Mouse (Mus musculus): ENCODE data around the gene Zfp207. TPM values are rescaled to one million over a fixed set of nuclear protein-coding genes. Genes with fewer than 3 reads are reported as not detected.
"Not testable (repeated sequence)": the region's sequence is repeated elsewhere in the genome, so short reads cannot be mapped to it uniquely, and the experiment has no call there.

The Zfp207 gene
- polyA plus RNA-seq, 1 experiment from 2014 or later: 110 TPM

DNA sequence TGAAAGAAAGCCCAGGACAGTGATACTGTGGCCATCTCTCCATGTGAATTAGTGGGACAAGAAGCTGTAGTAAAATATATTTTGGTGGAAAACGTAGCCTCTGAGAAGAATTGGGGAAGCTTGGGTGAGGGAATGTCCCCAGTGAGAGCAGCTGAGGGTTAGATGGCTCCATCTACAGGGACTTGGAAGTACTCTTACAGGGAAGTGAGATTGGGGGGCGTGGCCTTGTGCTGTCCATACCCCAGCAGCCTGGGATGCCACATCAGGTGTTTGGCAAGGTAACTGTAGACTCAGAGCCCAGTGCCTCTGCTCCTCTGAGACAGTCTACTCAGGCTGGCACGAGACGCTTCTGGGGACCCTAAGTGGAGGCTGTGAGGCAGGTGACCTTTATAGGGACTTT is 28.2 kb upstream of the Zfp207 start:
- Histone ChIP-seq H3K9me3 (ENCODE audit: control insufficient read depth, low read length) (no peaks in the 10 kb centered on the region), H3K36me3 (ENCODE audit: control insufficient read depth, insufficient read depth, low read length) (no peaks in the 10 kb centered on the region), H3K9ac (ENCODE audit: low read length) (no peak overlapping the region), H3K4me3 (ENCODE audit: low read depth, low read length) (no peak overlapping the region), H3K4me2 (replicated peaks; ENCODE audit: low read depth) (no peak overlapping the region), H3K27ac (replicated peaks) (no peak overlapping the region), H3K4me1 (replicated peaks; ENCODE audit: control insufficient read depth, insufficient read depth) (no peaks in the 10 kb centered on the region), H3K27me3 (ENCODE audit: control insufficient read depth, insufficient read depth, low read length) (no peaks in the 10 kb centered on the region)
- ATAC-seq (ENCODE audit: low FRiP score, low TSS enrichment) (0 out of 2 replicates have a peak, but pooled peaks have one; percentile 46), DNase-seq (ENCODE audit: low spot score) (peak; percentile 37)
- WGBS: 34% methylated on average over 4 of the region's 4 CpGs
- peak; percentile 59 for TF ChIP-seq CTCF (IDR thresholded peaks at IDR 0.05; ENCODE audit: low read depth)
- no peak for TF ChIP-seq EP300 (optimal IDR thresholded peaks at IDR 0.05)

DNA sequence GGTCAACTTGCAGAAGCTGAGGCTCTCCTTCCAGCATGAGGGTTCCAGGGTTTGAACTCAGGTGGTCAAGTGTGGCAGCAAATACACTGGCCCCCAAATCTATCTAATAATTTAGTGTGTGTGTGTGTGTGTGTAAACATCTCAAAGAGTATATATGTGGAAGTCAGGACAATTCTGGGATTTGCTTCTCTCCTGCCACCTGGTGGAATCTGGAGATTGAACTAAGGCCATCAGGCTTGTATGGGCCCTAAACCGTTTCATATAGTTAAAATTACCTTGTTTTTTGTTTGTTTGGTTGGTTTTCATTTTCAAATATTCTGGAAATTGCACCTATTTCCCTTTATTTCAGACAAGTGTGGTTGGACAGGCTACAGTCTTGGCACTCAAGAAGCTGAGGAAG is 14.1 kb upstream of the Zfp207 start:
- ATAC-seq (ENCODE audit: low FRiP score, low TSS enrichment) (no peak), DNase-seq (ENCODE audit: low spot score) (no peak)
- Histone ChIP-seq H3K36me3 (ENCODE audit: control insufficient read depth, insufficient read depth, low read length) (peaks cover 4% of the 10 kb centered on the region), H3K4me1 (replicated peaks; ENCODE audit: control insufficient read depth, insufficient read depth) (no peaks in the 10 kb centered on the region), H3K9ac (ENCODE audit: low read length) (no peak overlapping the region), H3K4me3 (ENCODE audit: low read depth, low read length) (no peak overlapping the region), H3K27ac (replicated peaks) (no peak overlapping the region), H3K9me3 (ENCODE audit: control insufficient read depth, low read length) (no peaks in the 10 kb centered on the region), H3K4me2 (replicated peaks; ENCODE audit: low read depth) (no peak overlapping the region), H3K27me3 (ENCODE audit: control insufficient read depth, insufficient read depth, low read length) (no peaks in the 10 kb centered on the region)
- TF ChIP-seq CTCF (IDR thresholded peaks at IDR 0.05; ENCODE audit: low read depth) (peak; percentile 39), EP300 (optimal IDR thresholded peaks at IDR 0.05) (no peak)
- WGBS: 87% methylated on average over 1 of the region's 1 CpGs

DNA sequence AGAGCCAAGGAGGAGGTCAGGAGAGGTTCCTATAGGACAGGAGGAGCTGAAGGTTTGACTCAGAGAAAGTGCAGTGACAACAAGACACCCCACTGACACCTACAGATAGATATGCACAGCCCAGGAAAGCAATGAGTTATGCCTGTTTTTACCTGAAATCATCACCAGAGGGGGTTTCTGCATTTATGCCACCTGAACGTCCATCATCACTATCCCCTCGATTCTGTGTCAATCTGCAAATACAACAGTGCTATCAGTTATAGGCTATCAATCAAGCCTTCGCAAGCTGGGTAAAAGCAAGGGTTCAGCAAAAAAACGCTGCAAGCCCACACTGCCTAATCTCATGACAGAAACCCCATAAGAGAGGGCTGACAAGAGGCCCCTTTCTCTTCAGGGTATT is 6.4 kb upstream of the Zfp207 start:
- 45% methylated on average over 4 of the region's 4 CpGs for WGBS
- H3K4me2 ChIP-seq (replicated peaks; ENCODE audit: low read depth): 0 out of 2 replicates have a peak overlapping the region, but pooled peaks have one; percentile 91
- H3K4me3 ChIP-seq (ENCODE audit: low read depth, low read length): no peak overlapping the region
- TF ChIP-seq EP300 (optimal IDR thresholded peaks at IDR 0.05): no peak
- 0 out of 2 replicates have a peak, but pooled peaks have one; percentile 24 for TF ChIP-seq CTCF (IDR thresholded peaks at IDR 0.05; ENCODE audit: low read depth)
- ATAC-seq (ENCODE audit: low FRiP score, low TSS enrichment): no peak
- DNase-seq (ENCODE audit: low spot score): no peak
- H3K9me3 ChIP-seq (ENCODE audit: control insufficient read depth, low read length): no peaks in the 10 kb centered on the region
- peaks cover 3% of the 10 kb centered on the region; the same call in 1 of the 2 replicates for H3K36me3 ChIP-seq (ENCODE audit: control insufficient read depth, insufficient read depth, low read length)
- H3K27ac ChIP-seq (replicated peaks): no peak overlapping the region
- no peaks in the 10 kb centered on the region for H3K27me3 ChIP-seq (ENCODE audit: control insufficient read depth, insufficient read depth, low read length)
- no peaks in the 10 kb centered on the region for H3K4me1 ChIP-seq (replicated peaks; ENCODE audit: control insufficient read depth, insufficient read depth)
- H3K9ac ChIP-seq (ENCODE audit: low read length): no peak overlapping the region

DNA sequence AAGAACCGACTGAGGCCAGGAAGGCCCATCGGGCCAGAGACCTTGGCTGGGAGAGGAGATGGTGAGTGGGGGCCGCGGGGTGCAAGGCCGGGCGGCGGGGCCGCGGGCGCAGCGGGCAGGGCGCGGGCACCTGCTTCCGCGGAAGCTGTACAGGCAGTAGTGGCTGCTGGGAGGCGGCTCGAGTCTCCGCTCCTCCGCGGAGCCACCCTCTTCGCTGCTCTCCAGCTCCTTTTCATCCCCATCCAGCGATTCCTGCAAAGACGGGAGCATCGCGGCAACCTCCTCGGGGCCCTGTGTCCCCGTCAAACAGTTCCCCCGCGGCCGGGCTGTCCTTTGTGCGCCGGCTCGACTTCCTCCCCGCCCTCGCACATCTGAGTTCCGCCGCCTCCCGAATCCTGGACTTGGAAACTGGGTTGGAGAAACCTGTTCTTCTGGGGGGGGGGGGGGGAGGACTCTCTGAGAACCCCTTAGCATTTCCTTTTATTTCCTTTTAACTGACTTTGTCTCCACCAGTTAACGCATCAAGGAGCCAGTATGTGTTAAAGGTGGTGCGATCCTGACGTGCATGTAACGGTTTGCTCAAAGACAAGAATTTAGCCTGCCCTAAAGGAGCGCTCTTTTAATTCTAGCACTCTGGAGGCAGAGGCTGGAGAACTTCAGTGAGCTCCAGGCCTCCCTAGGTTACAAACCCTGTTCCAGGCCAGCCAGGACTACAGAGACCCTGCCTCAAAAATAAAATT is 5.2 kb upstream of the Zfp207 start, which contains the start of gene 5730455P16Rik:
Gene 5730455P16Rik, minus strand, starts transcription at position 323 of the 740 bp plus-strand sequence.
- 2% methylated on average over 39 of the region's 43 CpGs for WGBS

DNA sequence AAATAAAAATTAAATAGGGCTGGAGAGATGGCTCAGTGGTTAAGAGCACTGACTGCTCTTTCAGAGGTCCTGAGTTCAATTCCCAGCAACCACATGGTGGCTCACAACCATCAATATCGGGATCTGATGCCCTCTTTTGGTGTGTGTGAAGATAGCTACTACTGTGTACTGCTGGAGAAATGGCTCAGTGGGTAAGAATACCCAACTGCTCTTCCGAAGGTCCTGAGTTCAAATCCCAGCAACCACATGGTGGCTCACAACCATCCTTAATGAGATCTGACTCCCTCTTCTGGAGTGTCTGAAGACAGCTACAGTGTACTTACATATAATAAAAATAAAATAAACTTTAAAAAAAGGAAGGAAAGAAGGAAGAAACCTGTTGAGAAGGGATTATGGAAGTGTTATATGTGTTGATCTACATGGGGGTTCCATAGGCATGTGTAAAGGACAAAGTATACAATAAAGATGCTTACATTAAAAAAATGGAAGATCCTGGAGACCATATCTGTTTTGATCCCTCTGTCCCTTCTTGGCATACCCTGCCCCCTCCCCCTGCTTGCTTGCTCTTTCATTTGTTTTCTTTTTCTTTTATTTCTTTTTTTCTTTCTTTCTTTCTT is 4.5 kb upstream of the Zfp207 start:
- not testable (repeated sequence) for H3K9me3 ChIP-seq (ENCODE audit: control insufficient read depth, low read length); H3K27me3 ChIP-seq (ENCODE audit: control insufficient read depth, insufficient read depth, low read length); ATAC-seq (ENCODE audit: low FRiP score, low TSS enrichment); H3K4me1 ChIP-seq (replicated peaks; ENCODE audit: control insufficient read depth, insufficient read depth); DNase-seq (ENCODE audit: low spot score); H3K4me2 ChIP-seq (replicated peaks; ENCODE audit: low read depth); H3K36me3 ChIP-seq (ENCODE audit: control insufficient read depth, insufficient read depth, low read length); H3K27ac ChIP-seq (replicated peaks)
- Histone ChIP-seq H3K9ac (ENCODE audit: low read length) (peak overlapping the region; percentile 94; the same call in 1 of the 2 replicates), H3K4me3 (ENCODE audit: low read depth, low read length) (peak overlapping the region; percentile 95)
- WGBS: 62% methylated on average over 2 of the region's 2 CpGs

More for the DNA sequence above, 5.2 kb upstream of the Zfp207 start, which contains the start of gene 5730455P16Rik:
- H3K27me3 ChIP-seq (ENCODE audit: control insufficient read depth, insufficient read depth, low read length): no peaks in the 10 kb centered on the region
- peak; percentile 84 for DNase-seq (ENCODE audit: low spot score)
- peaks cover 3% of the 10 kb centered on the region; the same call in 1 of the 2 replicates for H3K36me3 ChIP-seq (ENCODE audit: control insufficient read depth, insufficient read depth, low read length)
- peak within 1 kb of the TSS; percentile 91 for H3K4me2 ChIP-seq (replicated peaks; ENCODE audit: low read depth)
- H3K4me1 ChIP-seq (replicated peaks; ENCODE audit: control insufficient read depth, insufficient read depth): no peaks in the 10 kb centered on the region
- H3K27ac ChIP-seq (replicated peaks): peak within 1 kb of the TSS; percentile 89
- peak within 1 kb of the TSS; percentile 94 for H3K9ac ChIP-seq (ENCODE audit: low read length)
- peak within 1 kb of the TSS; percentile 95 for H3K4me3 ChIP-seq (ENCODE audit: low read depth, low read length)
- H3K9me3 ChIP-seq (ENCODE audit: control insufficient read depth, low read length): no peaks in the 10 kb centered on the region
- no peak for TF ChIP-seq CTCF (IDR thresholded peaks at IDR 0.05; ENCODE audit: low read depth)
- no peak for TF ChIP-seq EP300 (optimal IDR thresholded peaks at IDR 0.05)
- ATAC-seq (ENCODE audit: low FRiP score, low TSS enrichment): peak; percentile 85

DNA sequence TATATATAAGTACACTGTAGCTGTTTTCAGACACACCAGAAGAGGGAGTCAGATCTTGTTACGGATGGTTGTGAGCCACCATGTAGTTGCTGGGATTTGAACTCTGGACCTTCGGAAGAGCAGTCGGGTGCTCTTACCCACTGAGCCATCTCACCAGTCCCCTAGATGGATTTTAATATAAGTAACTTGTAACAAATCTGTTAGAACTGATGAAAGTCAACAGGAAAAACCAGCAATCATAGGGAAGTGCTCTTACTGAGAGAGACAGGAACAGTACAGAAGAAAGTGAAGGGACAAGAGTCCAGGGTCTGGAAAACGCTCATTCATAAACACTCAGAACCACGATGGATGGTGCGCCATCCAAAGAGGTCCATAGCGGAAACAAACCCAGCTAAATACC is 3.9 kb upstream of the Zfp207 start:
- not testable (repeated sequence) for DNase-seq (ENCODE audit: low spot score); H3K9ac ChIP-seq (ENCODE audit: low read length); ATAC-seq (ENCODE audit: low FRiP score, low TSS enrichment); H3K27ac ChIP-seq (replicated peaks); H3K4me1 ChIP-seq (replicated peaks; ENCODE audit: control insufficient read depth, insufficient read depth); H3K36me3 ChIP-seq (ENCODE audit: control insufficient read depth, insufficient read depth, low read length); H3K4me2 ChIP-seq (replicated peaks; ENCODE audit: low read depth); H3K27me3 ChIP-seq (ENCODE audit: control insufficient read depth, insufficient read depth, low read length); H3K9me3 ChIP-seq (ENCODE audit: control insufficient read depth, low read length); H3K4me3 ChIP-seq (ENCODE audit: low read depth, low read length)
- 93% methylated on average over 7 of the region's 7 CpGs for WGBS

Data from stomach, postnatal 0 days (tissue).